Mouse (Mus musculus) CH12.LX (cell line): ENCODE measurements around the gene Cirbp. TPM values are rescaled to one million over a fixed set of nuclear protein-coding genes. Genes with fewer than 3 reads are reported as not detected.

ENCODE experiments used
- DNase-seq: peaks from one replicate; pipeline ENCODE4 v3.0.0-alpha.2; 2013; ENCODE audit errors: extremely low read depth
- H3K27ac ChIP-seq: 2 replicates; pipeline ENCODE4 v1.5.1; 2012; ENCODE audit warnings: low read depth, mild to moderate bottlenecking, control low read depth, moderate library complexity; ENCODE audit not compliant: insufficient read depth
- H3K27me3 ChIP-seq: replicated peaks from 2 replicates; pipeline ENCODE3; 2012; ENCODE audit warnings: inconsistent platforms
- H3K36me3 ChIP-seq, 2 experiments: replicated peaks in 1 of 2; 2 replicates each; pipeline versions ENCODE3 to v1.6.1; 2012; ENCODE audit warnings: inconsistent platforms in 1 of 2, low read length in 1 of 2, mild to moderate bottlenecking in 1 of 2, mixed read lengths in 1 of 2, moderate library complexity in 1 of 2; ENCODE audit not compliant: control insufficient read depth in 1 of 2, insufficient read depth in 1 of 2
- H3K4me1 ChIP-seq, 2 experiments: 2 replicates each; pipeline ENCODE4 v1.6.1; 2012; ENCODE audit warnings: inconsistent platforms in 1 of 2, moderate library complexity in 1 of 2; ENCODE audit not compliant: insufficient read depth in 2 of 2, control insufficient read depth in 1 of 2
- H3K4me2 ChIP-seq: 2 replicates; pipeline ENCODE4 v1.6.1; 2012; ENCODE audit warnings: low read depth, mild to moderate bottlenecking, control low read depth; ENCODE audit not compliant: poor library complexity, insufficient read depth, severe bottlenecking
- H3K4me3 ChIP-seq, 3 experiments: fragments of 150-350 bp in 1 of 3; sonication (generic) in 1 of 3; replicated peaks in 1 of 3; 2 replicates each; pipeline versions ENCODE3 to v1.5.1; 2011 to 2012; ENCODE audit warnings: low read depth in 2 of 3, low read length in 2 of 3, mild to moderate bottlenecking in 2 of 3, moderate library complexity in 2 of 3, control low read depth in 1 of 3, improper control_type of control experiment in 1 of 3, inconsistent platforms in 1 of 3, mixed read lengths in 1 of 3; ENCODE audit not compliant: poor library complexity in 1 of 3
- H3K79me2 ChIP-seq: replicated peaks from 2 replicates; pipeline ENCODE4 v1.6.1; 2012; ENCODE audit warnings: mild to moderate bottlenecking, moderate library complexity; ENCODE audit not compliant: control insufficient read depth, poor library complexity, insufficient read depth, severe bottlenecking; ENCODE audit errors: extremely low read depth
- H3K9ac ChIP-seq: 2 replicates; pipeline ENCODE4 v1.6.1; 2012; ENCODE audit warnings: low read depth, mild to moderate bottlenecking, control low read depth, moderate library complexity; ENCODE audit not compliant: insufficient read depth
- H3K9me3 ChIP-seq: replicated peaks from 2 replicates; pipeline ENCODE3; 2012; ENCODE audit warnings: low read length, inconsistent platforms, mixed read lengths
- BHLHE40 ChIP-seq: IDR thresholded peaks from 2 replicates; pipeline ENCODE4 v1.6.1; 2011; ENCODE audit warnings: mild to moderate bottlenecking, low read depth, low read length, improper control_type of control experiment
- CHD2 ChIP-seq: IDR thresholded peaks from 2 replicates; pipeline ENCODE4 v1.6.1; 2011; ENCODE audit warnings: low read length, improper control_type of control experiment
- CTCF ChIP-seq, 2 experiments: IDR thresholded peaks in 1 of 2; conservative IDR thresholded peaks in 1 of 2; 2 replicates each; pipeline ENCODE4 v1.5.1; 2011 to 2012; ENCODE audit warnings: low read depth in 2 of 2, low read length in 2 of 2, improper control_type of control experiment in 1 of 2, inconsistent platforms in 1 of 2, mild to moderate bottlenecking in 1 of 2, moderate library complexity in 1 of 2
- ELF1 ChIP-seq: IDR thresholded peaks from 2 replicates; pipeline ENCODE4 v1.6.1; 2014; ENCODE audit warnings: low read depth, mild to moderate bottlenecking, inconsistent platforms, low read length, improper control_type of control experiment
- ETS1 ChIP-seq: conservative IDR thresholded peaks from 2 replicates; pipeline ENCODE4 v1.6.1; 2012; ENCODE audit warnings: low read depth, mild to moderate bottlenecking, inconsistent platforms, low read length, improper control_type of control experiment, moderate library complexity
- GABPA ChIP-seq: IDR thresholded peaks from 2 replicates; pipeline ENCODE4 v1.6.1; 2012; ENCODE audit warnings: low read depth, low read length, improper control_type of control experiment, inconsistent platforms; ENCODE audit not compliant: insufficient replicate concordance
- HCFC1 ChIP-seq: IDR thresholded peaks from 2 replicates; pipeline ENCODE4 v1.6.1; 2012; ENCODE audit warnings: low read depth, mild to moderate bottlenecking, inconsistent platforms, low read length, improper control_type of control experiment
- JUND ChIP-seq: conservative IDR thresholded peaks from 2 replicates; pipeline ENCODE4 v1.6.1; 2011; ENCODE audit warnings: low read depth, low read length, improper control_type of control experiment
- KAT2A ChIP-seq: IDR thresholded peaks from 2 replicates; pipeline ENCODE4 v1.6.1; 2012; ENCODE audit warnings: low read length, improper control_type of control experiment, inconsistent platforms; ENCODE audit not compliant: insufficient replicate concordance
- MAX ChIP-seq: IDR thresholded peaks from 2 replicates; pipeline ENCODE4 v1.6.1; 2011; ENCODE audit warnings: low read length, improper control_type of control experiment
- MAZ ChIP-seq: IDR thresholded peaks from 2 replicates; pipeline ENCODE4 v1.6.1; 2012; ENCODE audit warnings: low read depth, mild to moderate bottlenecking, inconsistent platforms, low read length, improper control_type of control experiment, moderate library complexity
- MEF2A ChIP-seq: IDR thresholded peaks from 2 replicates; pipeline ENCODE4 v1.6.1; 2014; ENCODE audit warnings: low read depth, mild to moderate bottlenecking, inconsistent platforms, low read length, improper control_type of control experiment, borderline replicate concordance
- POLR2A ChIP-seq: IDR thresholded peaks from 2 replicates; pipeline ENCODE4 v1.6.1; 2011; ENCODE audit warnings: low read depth, mild to moderate bottlenecking, improper control_type of control experiment, low read length
- POLR2AphosphoS2 ChIP-seq: IDR thresholded peaks from 2 replicates; pipeline ENCODE4 v1.6.1; 2011; ENCODE audit warnings: low read depth, low read length, improper control_type of control experiment
- RCOR1 ChIP-seq: conservative IDR thresholded peaks from 2 replicates; pipeline ENCODE4 v1.6.1; 2012; ENCODE audit warnings: low read depth, mild to moderate bottlenecking, inconsistent platforms, low read length, improper control_type of control experiment
- SIN3A ChIP-seq: IDR thresholded peaks from 2 replicates; pipeline ENCODE4 v1.6.1; 2012; ENCODE audit warnings: low read length, improper control_type of control experiment, inconsistent platforms
- ZC3H11A ChIP-seq: IDR thresholded peaks from 2 replicates; pipeline ENCODE4 v1.6.1; 2012; ENCODE audit warnings: low read depth, mild to moderate bottlenecking, inconsistent platforms, low read length, improper control_type of control experiment
- ZKSCAN1 ChIP-seq: IDR thresholded peaks from 2 replicates; pipeline ENCODE4 v1.6.1; 2012; ENCODE audit warnings: low read depth, inconsistent platforms, low read length, improper control_type of control experiment, borderline replicate concordance
- ZMIZ1 ChIP-seq: IDR thresholded peaks from 2 replicates; pipeline ENCODE4 v1.6.1; 2012; ENCODE audit warnings: low read depth, mild to moderate bottlenecking, inconsistent platforms, low read length, improper control_type of control experiment
- dilution Hi-C: fragments of 300-500 bp; cut with MboI; formaldehyde crosslinking; loops from 2 replicates; pipeline ENCODE4 v1.14.3; 2020; ENCODE audit warnings: low sequenced_read_pairs; ENCODE audit not compliant: extremely low pct_unique_long_range_greater_than_20kb, extremely low pct_ligation_motif_present
- in situ Hi-C: fragments of 300-500 bp; cut with MboI; formaldehyde crosslinking; loops from 3 replicates; pipeline ENCODE4 v1.14.3; 2019; ENCODE audit warnings: low sequenced_read_pairs, low pct_ligation_motif_present, low pct_unique_long_range_greater_than_20kb, mixed read lengths
- polyA plus RNA-seq: library from polyadenylated mRNA; unstranded; fragments of >175 nt; gene quantifications from 2 replicates; pipeline ENCODE4 v1.2.1, GENCODE M21; 2012; ENCODE audit warnings: low read depth; ENCODE audit not compliant: insufficient read length
- total RNA-seq, 2 experiments: library from RNA; depleted of rRNA; stranded (reverse); fragments of 300-350 nt in 1 of 2; fragments of >200 nt in 1 of 2; gene quantifications; 2 replicates each; pipeline ENCODE4 v1.2.3; 2012 to 2014

Cirbp gene
- total and polyA plus RNA-seq, 3 experiments: 27.0 to 40.2 (median 34.4) TPM

DNA sequence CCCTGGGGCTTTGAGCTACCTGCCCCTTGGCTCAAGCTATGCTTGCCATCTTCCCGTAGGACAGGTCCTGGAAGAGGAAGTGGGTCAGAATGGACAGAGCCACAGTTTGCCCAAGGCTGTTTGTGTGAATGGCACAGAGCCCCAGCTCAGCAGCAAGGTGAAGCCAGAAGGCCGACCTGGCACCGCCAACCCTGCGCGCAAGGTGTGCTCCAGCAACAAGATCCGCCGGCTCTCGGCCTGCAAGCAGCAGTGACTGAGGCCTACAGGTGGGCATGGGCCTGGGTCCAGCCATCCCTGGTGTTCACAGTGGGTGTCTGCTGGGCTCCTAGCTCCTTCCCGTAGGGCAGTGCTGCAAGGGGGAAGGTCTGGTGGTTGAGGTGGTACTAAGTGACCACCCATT lies 35.9 kb upstream of the Cirbp start:
- peaks cover 6 to 9% of the 10 kb centered on the region in 2 experiments; a peak in 3 of 4 replicates for H3K4me1 ChIP-seq
- TF ChIP-seq SIN3A: no peak
- H3K9me3 ChIP-seq: no peaks in the 10 kb centered on the region
- no peaks in the 10 kb centered on the region for H3K27me3 ChIP-seq
- H3K79me2 ChIP-seq: no peaks in the 10 kb centered on the region; the same call in 1 of the 2 replicates
- peaks cover 79 to 92% of the 10 kb centered on the region in 2 experiments for H3K36me3 ChIP-seq
- DNase-seq: no peak
- H3K27ac ChIP-seq: no peak overlapping the region
- in situ Hi-C loops (no loop called here), dilution Hi-C loops (no loop called here)
- H3K4me3 ChIP-seq: no peak overlapping the region
- no peak overlapping the region for H3K4me2 ChIP-seq
- no peak overlapping the region for H3K9ac ChIP-seq

DNA sequence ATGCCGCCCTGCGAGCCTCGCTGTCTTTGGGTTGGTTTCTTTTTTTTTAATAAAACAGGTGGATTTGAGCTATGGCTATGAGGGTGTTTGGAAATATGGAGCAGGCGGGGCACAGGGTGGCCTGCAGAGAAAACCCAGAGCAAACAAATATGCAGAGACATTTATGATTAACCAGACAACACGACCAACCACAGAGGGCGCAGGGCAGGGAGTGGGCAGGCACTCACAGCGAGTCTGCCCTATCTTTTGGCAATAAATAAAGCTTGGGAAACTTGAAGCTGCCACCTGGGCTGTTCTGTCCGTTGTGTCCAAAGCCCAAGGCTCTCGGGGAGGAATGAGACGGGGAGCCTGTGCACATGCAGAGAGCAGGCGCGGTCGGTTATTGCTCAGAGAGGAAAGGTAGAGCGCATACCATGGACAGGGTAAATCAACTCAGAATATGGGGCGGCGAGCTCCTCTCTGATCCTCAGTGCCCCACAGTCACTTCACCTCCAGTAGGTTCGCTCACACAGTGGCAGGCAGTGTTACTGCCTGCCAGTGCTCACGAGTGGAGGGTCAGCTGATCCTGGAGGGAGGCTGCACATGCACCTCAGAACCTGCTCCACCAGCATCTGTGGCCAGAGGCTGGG lies 35.3 kb upstream of the Cirbp start:
- no peak for TF ChIP-seq CTCF (conservative IDR thresholded peaks at IDR 0.05 in 1 of 2, IDR thresholded peaks at IDR 0.05 in 1 of 2; ENCODE audit: low read depth in 2 of 2, low read length in 2 of 2)
- TF ChIP-seq RCOR1: no peak
- TF ChIP-seq ELF1: no peak
- TF ChIP-seq, all 38 proteins: peak for 0
- in situ Hi-C loops (no loop called here), dilution Hi-C loops (no loop called here)
- H3K27me3 ChIP-seq: no peaks in the 10 kb centered on the region
- H3K9me3 ChIP-seq: no peaks in the 10 kb centered on the region
- peaks cover 73 to 87% of the 10 kb centered on the region in 2 experiments for H3K36me3 ChIP-seq
- no peak overlapping the region for H3K4me3 ChIP-seq
- H3K4me1 ChIP-seq: peaks cover 6 to 9% of the 10 kb centered on the region in 2 experiments; a peak in 3 of 4 replicates
- H3K4me2 ChIP-seq: no peak overlapping the region
- no peak overlapping the region for H3K9ac ChIP-seq
- no peak overlapping the region for H3K27ac ChIP-seq
- H3K79me2 ChIP-seq: no peaks in the 10 kb centered on the region
- DNase-seq: no peak

GRCm38 (mm10) chr10:80131316-80131951 lies 34.4 kb upstream of the Cirbp start:
- Histone ChIP-seq H3K27me3 (no peaks in the 10 kb centered on the region), H3K9ac (no peak overlapping the region), H3K79me2 (no peaks in the 10 kb centered on the region), H3K4me3 (peak overlapping the region in 1 of 3 experiments; percentile 0), H3K36me3 (peaks cover 63 to 77% of the 10 kb centered on the region in 2 experiments), H3K9me3 (no peaks in the 10 kb centered on the region), H3K27ac (no peak overlapping the region)
- in situ Hi-C loops: no loop called here
- no peak for DNase-seq
- TF ChIP-seq BHLHE40 (no peak), MAZ (no peak), ZMIZ1 (no peak), GABPA (no peak), POLR2AphosphoS2 (no peak), KAT2A (no peak), POLR2A (no peak), CTCF (conservative IDR thresholded peaks at IDR 0.05 in 1 of 2, IDR thresholded peaks at IDR 0.05 in 1 of 2; ENCODE audit: low read depth in 2 of 2, low read length in 2 of 2) (no peak), MEF2A (no peak), MAX (no peak), JUND (no peak), CHD2 (no peak), ZC3H11A (no peak), ETS1 (no peak), SIN3A (no peak), HCFC1 (no peak), ZKSCAN1 (no peak)
- TF ChIP-seq, all 38 proteins: peak for 0
- Histone ChIP-seq H3K4me2 (no peak overlapping the region), H3K4me1 (peaks cover 6 to 9% of the 10 kb centered on the region in 2 experiments; a peak in 3 of 4 replicates)
- dilution Hi-C loops: no loop called here
